Mouse (Mus musculus): ENCODE measurements around the gene Arrdc1.

DNA sequence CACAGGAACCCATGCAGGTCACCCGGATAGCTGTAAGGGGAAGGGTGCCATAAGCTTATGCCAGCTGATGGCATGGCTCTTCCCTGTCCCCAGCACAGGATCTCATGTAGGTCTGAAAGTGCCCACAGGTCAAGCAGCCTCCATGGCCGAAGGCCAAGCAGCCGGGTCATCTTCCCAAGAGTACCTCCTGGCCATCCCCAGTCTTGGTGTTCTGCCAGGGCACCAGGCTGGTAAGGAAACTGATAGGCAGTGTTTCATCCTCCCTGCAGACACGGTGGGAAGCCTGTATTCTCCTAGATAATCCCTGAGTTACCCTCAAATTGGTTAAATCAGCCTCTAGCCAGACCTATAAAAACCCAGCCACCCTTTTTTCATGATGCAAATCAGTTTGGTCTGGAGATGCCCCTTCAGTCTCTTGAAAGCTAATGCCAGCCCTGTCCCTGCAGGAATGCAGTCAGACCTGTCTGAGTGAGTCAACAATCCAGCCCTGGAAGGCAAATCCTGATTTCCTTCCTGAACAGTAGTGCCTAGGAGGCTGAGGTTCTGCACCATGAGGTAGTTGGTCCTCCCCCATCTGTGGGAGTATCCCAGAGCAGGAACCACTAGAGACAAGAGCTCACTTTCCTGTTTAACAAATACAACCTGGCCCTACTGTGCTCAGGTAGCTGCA is 7.1 kb downstream of the Arrdc1 start:
- TF ChIP-seq POLR2A (IDR thresholded peaks at IDR 0.05; ENCODE audit: low read depth, low read length) (no peak), CTCF (IDR thresholded peaks at IDR 0.05; ENCODE audit: extremely low read depth, insufficient read depth, insufficient read length, insufficient replicate concordance) (no peak)
